Mouse (Mus musculus) layer of hippocampus, adult 9-10 months (tissue): ENCODE results near the gene Atp5s.

Experiments used
- DNase-seq: peaks from one replicate; pipeline ENCODE4 v3.0.0; 2022; ENCODE audit warnings: low spot score

The Atp5s gene

GRCm38 (mm10) chr12:69724711-69725460, at the start of gene Atp5s, which contains the start of gene L2hgdh:
TSS of gene Atp5s (plus strand) at chr12:69724950.
TSS of gene L2hgdh (minus strand) at chr12:69724873.
- peak; percentile 86 for DNase-seq

DNA sequence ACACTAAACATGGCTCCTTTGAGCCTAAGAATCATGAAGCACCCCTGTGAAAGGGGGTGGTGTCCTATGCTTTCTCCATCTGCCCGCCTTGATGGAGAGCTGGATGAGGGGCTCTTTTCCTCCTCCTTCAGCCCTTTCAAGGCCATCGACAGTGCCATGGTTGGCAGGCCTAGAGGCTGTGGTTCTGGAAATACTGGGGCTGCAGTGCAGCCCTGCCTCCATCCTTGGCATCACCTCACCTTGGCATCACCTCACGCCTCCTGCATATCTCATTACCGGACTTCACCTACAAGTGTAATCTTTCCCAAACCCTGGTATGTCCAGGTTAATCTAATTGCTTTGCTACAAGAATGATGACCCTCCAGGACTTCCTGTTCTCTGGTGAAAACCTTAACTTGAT, 48.6 kb upstream of the Atp5s start:
- DNase-seq: no peak

GRCm38 (mm10) chr12:69680635-69681565, 43.9 kb upstream of the Atp5s start:
- DNase-seq: no peak

GRCm38 (mm10) chr12:69681566-69682061, 43.1 kb upstream of the Atp5s start, which contains the start of gene Sos2:
TSS of gene Sos2 (minus strand) at chr12:69681852.
- no peak for DNase-seq

GRCm38 (mm10) chr12:69682065-69682787, 42.5 kb upstream of the Atp5s start:
- DNase-seq: no peak

GRCm38 (mm10) chr12:69682788-69683419, 41.8 kb upstream of the Atp5s start:
- DNase-seq: no peak

GRCm38 (mm10) chr12:69683537-69683936, 41.2 kb upstream of the Atp5s start:
- DNase-seq: no peak

DNA sequence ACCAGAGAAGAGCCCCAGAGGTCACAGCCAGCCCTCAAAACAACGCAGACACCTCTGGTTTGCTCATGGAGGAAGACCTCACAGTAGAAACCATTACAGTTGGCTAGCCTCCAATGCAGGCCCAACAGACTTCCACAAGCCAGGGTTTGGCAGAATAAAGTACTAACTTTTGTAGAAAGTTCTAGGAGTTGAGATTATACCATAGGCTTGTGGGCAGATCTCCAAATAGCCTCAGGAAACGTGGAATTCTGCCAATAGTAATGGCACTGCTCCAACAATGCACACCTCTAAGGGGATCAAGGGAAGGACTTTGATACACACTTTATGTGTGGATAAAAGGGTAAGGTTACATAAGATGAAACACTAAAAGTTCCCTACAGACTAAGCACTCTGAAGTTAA, 36.4 kb upstream of the Atp5s start:
- DNase-seq: no peak

GRCm38 (mm10) chr12:69689094-69689493, 35.7 kb upstream of the Atp5s start:
- no peak for DNase-seq

DNA sequence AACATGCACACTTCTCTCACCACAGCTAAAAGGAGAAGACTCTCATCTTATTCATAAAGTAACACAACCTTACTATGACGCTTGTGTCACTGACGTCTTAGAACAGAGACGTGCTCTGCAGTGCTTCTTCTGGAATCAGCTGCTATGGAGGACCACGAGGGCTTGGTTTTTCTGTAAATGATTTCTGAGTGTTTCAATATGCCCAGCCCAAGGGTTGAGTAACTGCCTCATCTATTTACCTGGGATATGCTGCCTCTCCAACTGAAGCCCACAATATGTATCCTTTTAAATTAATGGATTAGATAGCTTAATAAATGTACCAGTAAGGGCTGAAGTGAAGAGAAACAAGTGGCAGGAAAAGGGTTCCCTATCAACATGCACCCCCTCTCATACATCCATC, 34.0 kb upstream of the Atp5s start:
- DNase-seq: no peak

DNA sequence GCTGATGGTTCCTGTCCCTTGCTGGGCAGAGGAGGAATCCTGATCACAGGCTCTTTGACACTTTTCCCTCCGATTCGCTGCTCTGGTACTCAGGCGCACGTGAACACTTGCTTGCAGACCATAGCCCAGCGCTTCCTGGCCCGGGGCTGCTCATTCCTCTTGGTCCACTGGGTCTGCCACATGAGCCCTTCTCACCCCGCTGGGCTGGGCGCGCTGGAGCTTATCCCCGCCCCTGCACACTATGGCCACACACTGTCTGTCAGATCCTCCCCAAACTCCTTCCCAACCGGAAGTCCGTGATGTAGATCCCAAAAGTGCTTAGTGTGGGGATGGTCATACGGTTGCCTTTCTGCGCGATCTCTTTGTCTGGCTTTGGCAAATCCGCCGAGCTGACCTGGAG, 31.3 kb upstream of the Atp5s start:
- no peak for DNase-seq

DNA sequence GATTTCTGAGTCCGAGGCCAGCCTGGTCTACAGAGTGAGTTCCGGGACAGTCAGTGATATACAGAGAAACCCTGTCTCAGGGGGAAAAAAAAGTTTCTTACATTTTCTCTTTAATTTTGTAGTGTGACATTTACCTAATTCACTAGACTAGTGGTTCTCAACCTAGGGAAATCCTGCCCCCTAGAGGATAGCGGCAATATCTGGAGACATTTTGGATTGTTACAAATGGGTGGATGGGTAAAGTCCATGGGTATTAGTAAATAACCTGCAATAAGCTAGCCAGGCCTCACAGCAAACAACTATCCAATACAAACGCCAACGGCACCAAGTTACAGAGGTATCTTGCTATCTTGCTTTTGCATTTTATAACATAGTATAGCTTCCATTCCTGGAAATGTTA, 28.0 kb upstream of the Atp5s start:
- no peak for DNase-seq

- no peak for DNase-seq
Observed at GRCm38 (mm10) chr12:69698352-69698751, 26.4 kb upstream of the Atp5s start.

DNA sequence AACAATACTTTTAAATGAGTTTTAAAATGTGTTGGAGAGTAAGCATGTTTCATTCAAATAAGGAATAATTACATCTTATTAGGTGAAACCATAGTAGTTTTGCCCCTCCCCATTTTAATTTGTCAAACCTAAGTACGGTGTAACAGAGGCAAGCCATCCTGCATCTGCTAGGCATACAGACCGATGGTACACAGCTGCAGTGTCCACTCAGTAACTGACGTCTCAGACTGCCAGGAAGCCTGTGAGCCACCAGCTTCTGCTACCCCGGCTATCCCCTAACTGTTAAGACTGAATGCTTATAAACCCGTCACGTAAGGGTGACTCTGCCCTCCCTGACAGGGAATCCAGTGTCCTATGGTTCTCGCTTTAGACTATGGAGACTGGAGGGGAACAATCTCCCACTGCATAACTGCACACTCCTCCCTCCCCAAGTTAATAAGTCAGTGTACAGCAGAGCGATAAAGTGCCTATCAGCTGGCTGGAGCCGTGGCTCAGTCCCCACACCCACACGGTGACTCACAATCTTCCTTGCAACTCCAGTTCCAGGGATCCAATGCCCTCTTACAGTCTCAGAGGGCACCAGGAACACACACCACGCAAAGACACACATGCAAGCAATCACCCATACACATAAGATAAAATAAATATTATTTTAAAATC, 19.8 kb upstream of the Atp5s start:
- no peak for DNase-seq

- no peak for DNase-seq
Observed at GRCm38 (mm10) chr12:69713628-69714027, 11.1 kb upstream of the Atp5s start.

GRCm38 (mm10) chr12:69722857-69723256, 1.9 kb upstream of the Atp5s start:
- DNase-seq: no peak

GRCm38 (mm10) chr12:69723376-69723775, 1.4 kb upstream of the Atp5s start:
- no peak for DNase-seq

DNA sequence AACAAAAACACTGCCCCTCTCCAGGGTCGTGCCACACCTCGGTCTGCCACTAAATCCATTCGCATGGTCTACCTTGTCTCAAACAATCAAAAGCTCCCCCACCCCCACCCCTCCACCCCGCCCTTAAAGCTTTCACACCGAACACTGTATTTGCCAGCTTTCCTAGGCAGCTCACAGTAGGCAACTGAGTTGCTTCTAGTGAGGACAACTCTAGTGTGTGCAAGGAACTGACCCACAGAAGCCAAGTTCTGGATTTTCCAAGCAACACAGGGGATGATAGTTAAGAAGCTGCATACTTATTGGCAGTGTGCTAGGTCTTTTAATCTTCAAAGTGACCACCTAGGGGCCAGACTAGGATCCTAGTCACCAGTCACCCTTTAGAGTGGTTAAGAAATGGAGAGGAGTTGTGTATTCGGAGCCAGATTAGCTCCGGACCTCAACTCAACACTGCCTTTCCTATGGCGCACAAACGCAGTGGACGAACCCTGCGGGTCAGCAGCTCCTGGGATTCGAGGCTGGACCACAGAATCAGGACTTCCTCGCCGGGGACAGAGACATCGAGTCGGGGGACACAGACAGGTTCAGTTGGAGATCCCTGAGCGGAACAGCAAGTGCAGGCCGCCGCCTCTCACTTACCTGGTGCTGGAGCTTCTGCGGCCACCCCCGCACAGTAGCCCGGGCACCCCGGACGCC, 586 bp upstream of the Atp5s start:
- DNase-seq: peak; percentile 6

- DNase-seq: no peak
Observed at GRCm38 (mm10) chr12:69729246-69729645, 4.5 kb downstream of the Atp5s start.

DNA sequence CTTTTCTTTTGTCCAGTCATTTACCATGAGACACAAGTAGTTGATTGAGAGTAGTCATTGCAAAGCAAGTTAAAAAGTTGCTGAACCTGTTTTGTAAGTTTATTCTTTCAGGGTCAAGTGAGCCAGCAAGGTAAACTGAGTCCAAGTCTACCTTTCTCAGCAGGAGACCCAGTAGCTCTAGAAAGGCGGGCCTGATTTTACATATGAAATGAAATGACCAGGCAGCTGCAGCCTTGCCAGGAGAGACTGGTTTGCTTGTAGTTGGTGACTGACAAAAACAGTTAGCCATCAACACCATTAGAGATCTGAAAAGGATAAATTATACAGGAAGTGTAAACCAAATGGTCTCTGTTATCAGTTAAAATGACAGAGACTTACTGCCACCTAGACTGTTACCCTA, 5.6 kb downstream of the Atp5s start:
- no peak for DNase-seq

- no peak for DNase-seq
Observed at GRCm38 (mm10) chr12:69732221-69732620, 7.5 kb downstream of the Atp5s start.
